Mouse (Mus musculus) embryonic facial prominence, embryonic 10.5 days (tissue): ENCODE measurements around the gene Copg2. TPM values are rescaled to one million over a fixed set of nuclear protein-coding genes. Genes with fewer than 3 reads are reported as not detected.
A peak's percentile ranks its signal among the peaks of the same experiment; 100 is the strongest.

Source experiments
- DNase-seq: peaks from one replicate; pipeline ENCODE4 v3.0.0-alpha.2; 2017; ENCODE audit warnings: low spot score
- H3K27ac ChIP-seq: fragments of 300-500 bp; sonication (generic); replicated peaks from 2 replicates; pipeline ENCODE4 v1.5.1; 2016; ENCODE audit warnings: mild to moderate bottlenecking
- H3K27me3 ChIP-seq: fragments of 300-500 bp; sonication (generic); replicated peaks from 2 replicates; pipeline ENCODE4 v1.6.1; 2016; ENCODE audit warnings: low read depth, mild to moderate bottlenecking; ENCODE audit not compliant: poor library complexity, severe bottlenecking
- H3K36me3 ChIP-seq: fragments of 300-500 bp; sonication (generic); replicated peaks from 2 replicates; pipeline ENCODE4 v1.6.1; 2016; ENCODE audit warnings: mild to moderate bottlenecking, moderate library complexity
- H3K4me1 ChIP-seq: fragments of 300-500 bp; sonication (generic); 2 replicates; pipeline ENCODE4 v1.6.1; 2016
- H3K4me3 ChIP-seq: fragments of 300-500 bp; sonication (generic); 2 replicates; pipeline ENCODE4 v1.5.1; 2016; ENCODE audit warnings: mild to moderate bottlenecking, moderate library complexity
- H3K9me3 ChIP-seq: fragments of 300-500 bp; sonication (generic); 2 replicates; pipeline ENCODE4 v1.6.1; 2016; ENCODE audit warnings: mild to moderate bottlenecking
- WGBS: fragments of 180-500 bp; shearing (Covaris S2); methylation state at CpG from one replicate; pipeline ENCODE4 v1.1.7; 2016; 5-methylcytosine and 5-hydroxymethylcytosine counted together
- polyA plus RNA-seq: library from polyadenylated mRNA; unstranded; fragments of >200 nt; fragmentation: Nextera tagmentation; extraction: Ambion mirVana; gene quantifications from 2 replicates; pipeline ENCODE4 v1.2.1, GENCODE M21; 2016

Gene Copg2
- 28.9 and 31.5 TPM in 2 replicates for polyA plus RNA-seq

DNA sequence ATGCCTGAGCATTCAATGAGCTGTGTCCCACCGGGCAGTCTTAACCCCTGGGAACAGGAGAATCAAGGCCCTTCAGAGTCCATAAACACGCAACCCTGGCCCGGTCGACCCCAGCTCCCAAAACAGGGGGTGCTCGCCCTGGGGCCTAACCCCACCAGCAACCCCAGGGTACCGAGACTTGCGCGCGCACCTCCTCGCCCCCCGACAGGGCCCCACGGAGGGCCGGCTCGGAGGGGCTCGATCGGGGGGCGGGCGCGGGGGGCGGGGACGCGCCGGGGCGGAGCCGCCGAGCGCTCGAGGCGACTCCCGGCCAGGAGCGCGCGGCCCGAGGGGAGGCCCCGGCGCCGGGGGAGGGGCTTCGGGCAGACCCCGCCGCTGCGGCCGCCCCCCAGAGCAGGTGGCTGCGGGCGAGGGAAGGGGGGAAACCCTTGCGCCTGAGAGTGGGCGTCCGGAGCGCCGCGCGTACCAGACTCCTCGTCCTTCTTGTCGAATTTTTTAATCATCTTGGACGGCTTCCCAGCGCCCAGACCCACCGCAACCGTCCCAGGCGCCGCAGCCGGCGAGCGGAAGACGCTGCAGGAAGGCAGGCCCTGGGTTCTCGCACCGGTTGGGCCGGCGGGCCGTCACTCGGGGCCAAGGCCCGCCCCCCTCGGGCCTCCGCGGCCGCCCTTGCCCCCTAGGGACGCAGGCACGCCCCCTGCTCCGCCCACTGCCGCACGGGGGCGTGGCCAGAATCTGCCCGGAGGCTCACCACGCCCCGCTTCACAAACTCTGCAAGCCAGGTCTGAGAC, at the start of gene Copg2:
Copg2 (minus strand) TSS at position 600 of the 791 bp plus-strand sequence.
- H3K27me3 ChIP-seq: no peaks in the 10 kb centered on the region
- H3K4me3 ChIP-seq: peak within 1 kb of the TSS; percentile 79
- H3K9me3 ChIP-seq: no peaks in the 10 kb centered on the region
- peak; percentile 97 for DNase-seq
- under 1% methylated on average over 83 of the region's 83 CpGs for WGBS
- H3K36me3 ChIP-seq: peaks cover 4% of the 10 kb centered on the region; the same call in 1 of the 2 replicates
- peaks cover 18% of the 10 kb centered on the region for H3K4me1 ChIP-seq
- peak within 1 kb of the TSS; percentile 96 for H3K27ac ChIP-seq

DNA sequence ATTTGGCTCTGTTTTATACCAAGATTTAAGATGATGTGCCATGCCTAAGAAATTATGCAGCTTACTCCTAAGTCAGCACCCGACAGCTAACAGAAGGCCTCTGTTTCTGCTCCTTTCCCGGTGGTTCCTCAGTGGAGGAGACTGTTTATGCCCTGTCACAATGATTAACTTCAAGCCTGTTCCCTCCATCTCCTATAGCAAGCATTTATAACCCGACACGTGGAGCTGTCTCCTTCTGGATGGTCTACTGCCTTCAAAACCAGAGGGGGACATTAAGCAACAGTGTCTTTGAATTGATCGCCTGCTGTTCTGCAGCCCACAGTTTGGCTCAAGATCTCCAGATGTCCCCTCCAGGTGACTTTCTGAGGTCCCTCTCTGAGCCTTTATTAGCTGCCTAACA, 42.7 kb upstream of the Copg2 start:
- DNase-seq: no peak
- no peaks in the 10 kb centered on the region for H3K4me1 ChIP-seq
- no peak overlapping the region for H3K27ac ChIP-seq
- H3K27me3 ChIP-seq: no peaks in the 10 kb centered on the region
- no peaks in the 10 kb centered on the region for H3K9me3 ChIP-seq
- H3K4me3 ChIP-seq: no peak overlapping the region
- 75% methylated on average over 5 of the region's 5 CpGs for WGBS
- no peaks in the 10 kb centered on the region for H3K36me3 ChIP-seq

DNA sequence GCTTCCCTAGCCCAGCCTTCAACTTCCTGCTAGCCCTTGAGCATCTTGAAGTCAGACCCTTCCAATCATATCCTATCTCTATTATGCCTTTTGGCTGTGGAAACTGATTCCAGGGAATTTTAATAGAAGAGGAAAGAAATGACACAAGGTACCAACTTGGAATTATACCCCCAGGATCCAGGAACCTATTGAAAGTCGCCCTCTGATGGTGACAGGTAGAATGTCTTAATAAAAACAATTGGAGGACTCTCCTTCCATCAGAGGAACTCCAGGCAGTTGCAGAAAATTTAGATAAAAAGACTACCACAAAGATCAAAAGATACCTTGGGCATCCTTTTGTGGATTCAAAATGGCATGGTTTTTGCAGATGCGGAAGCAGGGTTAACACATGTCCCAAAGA, 26.2 kb upstream of the Copg2 start:
- H3K9me3 ChIP-seq: no peaks in the 10 kb centered on the region
- H3K36me3 ChIP-seq: no peaks in the 10 kb centered on the region
- H3K4me3 ChIP-seq: no peak overlapping the region
- 44% methylated on average over 2 of the region's 2 CpGs for WGBS
- no peak overlapping the region for H3K27ac ChIP-seq
- DNase-seq: no peak
- peaks cover 10% of the 10 kb centered on the region for H3K4me1 ChIP-seq
- H3K27me3 ChIP-seq: no peaks in the 10 kb centered on the region

DNA sequence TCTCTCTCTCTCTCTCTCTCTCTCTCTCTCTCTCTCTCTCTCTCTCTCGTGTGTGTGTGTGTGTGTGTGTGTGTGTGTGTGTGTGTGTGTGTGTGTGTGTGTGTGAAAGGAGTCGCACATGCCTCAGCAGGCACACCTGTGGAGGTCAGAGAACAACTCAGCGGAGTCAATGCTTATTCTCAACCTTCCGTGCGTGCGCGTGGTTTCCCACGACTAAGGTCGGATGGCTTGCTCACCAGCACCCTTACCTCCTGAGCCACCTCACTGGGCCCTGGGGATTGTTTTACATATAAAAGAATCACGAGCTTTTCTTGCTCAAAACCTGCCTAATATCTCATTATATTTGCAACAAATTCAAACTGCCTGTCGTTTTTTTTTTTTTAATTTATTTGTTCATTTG, 25.2 kb upstream of the Copg2 start:
- 68% methylated on average over 11 of the region's 11 CpGs for WGBS
- Histone ChIP-seq H3K4me1 (peaks cover 10% of the 10 kb centered on the region), H3K9me3 (no peaks in the 10 kb centered on the region), H3K4me3 (no peak overlapping the region), H3K36me3 (no peaks in the 10 kb centered on the region), H3K27ac (no peak overlapping the region), H3K27me3 (no peaks in the 10 kb centered on the region)
- DNase-seq: no peak

DNA sequence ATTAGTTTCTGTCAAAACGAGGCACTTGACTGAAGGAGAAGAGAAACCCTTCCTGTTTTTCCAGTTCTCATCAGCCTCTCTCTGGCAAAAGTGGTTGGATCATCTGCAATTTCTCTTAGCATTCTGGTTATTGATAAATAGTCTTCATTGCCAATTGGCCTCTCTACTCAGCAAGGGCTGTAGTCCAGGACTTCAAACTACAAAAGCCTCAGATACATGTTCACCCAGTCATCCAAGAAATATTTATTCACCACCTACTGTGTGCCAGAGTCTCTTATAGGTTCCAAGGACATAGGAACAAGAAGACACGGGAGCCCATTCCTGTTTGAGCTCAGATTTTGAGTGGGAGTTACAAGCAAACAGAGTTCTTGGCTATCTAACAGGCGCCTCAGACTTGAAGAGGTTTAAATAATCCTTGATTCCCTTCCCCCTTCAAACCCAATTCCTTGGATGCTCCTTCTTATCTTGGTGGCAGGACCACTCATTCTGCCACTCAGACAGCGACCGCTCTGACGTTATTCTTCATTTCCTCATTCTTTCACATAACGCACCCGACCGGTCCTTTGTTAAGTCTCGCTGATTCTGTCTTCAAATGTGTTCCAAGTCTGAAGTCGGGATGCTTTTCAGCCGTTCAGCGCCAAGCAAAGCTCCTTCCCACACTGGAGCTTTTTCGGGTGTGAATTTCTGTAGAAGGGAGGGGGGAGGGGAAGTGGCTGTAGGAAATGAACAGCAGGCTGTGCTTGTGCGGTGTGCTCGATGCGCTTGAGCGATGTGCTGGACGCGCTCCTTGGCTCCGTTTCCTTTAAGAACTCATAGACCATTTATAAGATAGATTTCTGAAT, 24.5 kb upstream of the Copg2 start:
- Histone ChIP-seq H3K4me3 (peak overlapping the region; percentile 28; the same call in 1 of the 2 replicates), H3K27me3 (no peaks in the 10 kb centered on the region), H3K4me1 (peaks cover 10% of the 10 kb centered on the region), H3K36me3 (no peaks in the 10 kb centered on the region), H3K27ac (peak overlapping the region; percentile 40), H3K9me3 (no peaks in the 10 kb centered on the region)
- 62% methylated on average over 21 of the region's 21 CpGs for WGBS
- DNase-seq: peak; percentile 17

DNA sequence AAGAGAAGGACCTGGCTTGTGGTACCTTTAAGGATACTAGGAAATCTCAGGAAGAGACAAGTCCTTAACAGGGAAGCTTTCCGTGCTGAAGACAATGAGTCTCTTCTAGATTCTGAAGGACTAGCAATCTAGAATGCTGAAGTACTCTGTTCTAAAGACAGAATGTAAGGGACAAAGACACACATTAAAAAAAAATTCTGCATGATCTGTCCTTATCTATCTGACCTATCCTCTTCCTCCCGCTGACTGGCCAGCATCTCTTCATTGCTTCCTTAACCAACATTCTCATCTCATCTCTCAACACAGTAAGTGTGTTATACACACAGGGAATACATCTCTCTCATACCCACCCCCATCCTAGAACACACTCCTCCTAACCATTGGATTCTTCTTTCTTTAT, 18.9 kb upstream of the Copg2 start, which contains the start of gene Tsga13:
Tsga13 (minus strand) TSS at position 101 of the 400 bp plus-strand sequence.
- no peaks in the 10 kb centered on the region for H3K9me3 ChIP-seq
- DNase-seq: no peak
- H3K27ac ChIP-seq: no peak within 1 kb of the TSS
- no peak within 1 kb of the TSS for H3K4me3 ChIP-seq
- no peaks in the 10 kb centered on the region for H3K36me3 ChIP-seq
- H3K4me1 ChIP-seq: 0 out of 2 replicates have a peak, but pooled peaks cover 2% of the 10 kb centered on the region
- no peaks in the 10 kb centered on the region for H3K27me3 ChIP-seq
- WGBS: 85% methylated on average over 2 of the region's 2 CpGs

DNA sequence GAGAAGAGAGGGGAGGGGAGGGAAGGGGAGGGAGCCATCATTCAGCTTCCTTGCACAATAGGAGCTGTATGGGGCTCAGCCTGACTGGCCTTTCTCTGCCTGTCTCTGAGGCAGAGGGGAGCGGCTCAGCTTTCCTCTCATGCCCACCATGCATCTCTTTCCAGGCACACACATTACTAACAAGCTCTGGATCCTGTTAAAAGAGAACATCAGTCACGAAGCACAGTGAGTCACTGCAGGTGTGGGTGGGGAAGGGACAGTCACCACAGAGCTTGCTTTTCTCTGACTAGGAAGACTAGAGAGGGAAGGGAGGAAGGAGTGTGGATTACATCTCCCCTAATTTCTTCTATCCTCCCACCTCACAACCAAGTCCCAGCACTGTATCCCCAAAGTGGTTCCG, 11.4 kb upstream of the Copg2 start:
- DNase-seq: no peak
- no peaks in the 10 kb centered on the region for H3K27me3 ChIP-seq
- H3K4me3 ChIP-seq: no peak overlapping the region
- peak overlapping the region; percentile 16 for H3K27ac ChIP-seq
- H3K9me3 ChIP-seq: no peaks in the 10 kb centered on the region
- peaks cover 5% of the 10 kb centered on the region; the same call in 1 of the 2 replicates for H3K4me1 ChIP-seq
- no peaks in the 10 kb centered on the region for H3K36me3 ChIP-seq
- 53% methylated on average over 3 of the region's 3 CpGs for WGBS

DNA sequence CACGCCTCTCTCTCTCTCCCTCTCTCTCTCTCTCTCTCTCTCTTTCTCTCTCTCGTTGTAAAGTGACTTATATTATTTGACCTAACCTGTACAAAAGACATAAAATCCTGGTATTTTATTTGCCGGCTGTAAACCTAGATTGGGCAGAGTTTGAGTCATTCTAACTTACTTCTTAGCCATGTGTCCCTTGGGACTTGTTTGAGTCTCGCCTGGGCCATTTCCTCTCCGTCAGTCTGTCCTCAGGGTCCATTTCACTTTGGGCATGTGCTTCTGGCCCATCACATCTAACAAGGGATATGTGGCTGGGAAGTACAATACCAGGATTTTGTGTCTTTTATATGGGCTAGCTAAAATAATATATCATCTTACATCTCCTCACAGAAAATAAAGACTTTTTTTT, 8.3 kb upstream of the Copg2 start:
- WGBS: 67% methylated on average over 5 of the region's 5 CpGs
- Histone ChIP-seq H3K36me3 (no peaks in the 10 kb centered on the region), H3K27ac (no peak overlapping the region), H3K27me3 (no peaks in the 10 kb centered on the region), H3K9me3 (no peaks in the 10 kb centered on the region), H3K4me3 (no peak overlapping the region), H3K4me1 (peaks cover 5% of the 10 kb centered on the region; the same call in 1 of the 2 replicates)
- no peak for DNase-seq

DNA sequence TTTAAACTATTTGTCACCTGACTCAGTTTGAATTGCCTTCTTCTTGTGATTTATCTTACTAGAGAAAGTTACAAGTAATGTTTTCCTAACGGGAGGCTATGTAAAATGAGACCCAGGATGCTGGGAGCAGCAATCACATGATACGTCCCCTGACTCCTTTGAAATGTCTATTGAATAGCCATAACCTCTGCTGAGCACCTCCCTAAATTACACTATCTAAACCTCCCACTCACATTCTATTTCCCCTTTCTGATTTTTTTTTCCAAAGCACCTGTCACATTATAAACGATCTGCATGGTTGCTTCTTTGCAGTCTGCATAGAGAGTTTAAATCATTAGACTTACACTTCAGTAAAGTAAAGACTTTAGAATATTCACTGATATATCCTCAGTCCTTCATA, 7.4 kb upstream of the Copg2 start:
- H3K27me3 ChIP-seq: no peaks in the 10 kb centered on the region
- peaks cover 5% of the 10 kb centered on the region; the same call in 1 of the 2 replicates for H3K4me1 ChIP-seq
- no peaks in the 10 kb centered on the region for H3K9me3 ChIP-seq
- H3K27ac ChIP-seq: no peak overlapping the region
- H3K4me3 ChIP-seq: no peak overlapping the region
- 61% methylated on average over 3 of the region's 3 CpGs for WGBS
- DNase-seq: no peak
- H3K36me3 ChIP-seq: no peaks in the 10 kb centered on the region

DNA sequence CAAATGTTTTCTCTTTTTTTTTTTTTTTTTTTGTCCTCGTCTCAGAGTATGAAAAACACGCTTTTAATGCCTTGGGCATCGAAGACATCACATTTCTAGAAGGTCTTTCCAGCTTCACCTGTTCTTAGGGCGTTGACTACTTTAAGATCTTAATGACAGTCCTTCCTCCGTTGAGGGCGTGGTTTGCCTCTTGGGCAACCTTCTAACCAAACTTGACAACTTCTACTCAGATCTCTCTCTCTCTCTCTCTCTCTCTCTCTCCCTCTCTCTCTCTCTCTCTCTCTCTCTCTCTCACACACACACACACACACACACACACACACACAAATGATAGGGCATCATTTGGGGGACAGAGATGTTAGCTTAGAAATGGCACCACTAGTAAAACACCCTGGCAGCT, 926 bp upstream of the Copg2 start:
- Histone ChIP-seq H3K4me3 (no peak overlapping the region), H3K27me3 (no peaks in the 10 kb centered on the region), H3K36me3 (no peaks in the 10 kb centered on the region), H3K9me3 (no peaks in the 10 kb centered on the region), H3K27ac (no peak overlapping the region), H3K4me1 (peaks cover 18% of the 10 kb centered on the region)
- DNase-seq: no peak
- 68% methylated on average over 6 of the region's 6 CpGs for WGBS

DNA sequence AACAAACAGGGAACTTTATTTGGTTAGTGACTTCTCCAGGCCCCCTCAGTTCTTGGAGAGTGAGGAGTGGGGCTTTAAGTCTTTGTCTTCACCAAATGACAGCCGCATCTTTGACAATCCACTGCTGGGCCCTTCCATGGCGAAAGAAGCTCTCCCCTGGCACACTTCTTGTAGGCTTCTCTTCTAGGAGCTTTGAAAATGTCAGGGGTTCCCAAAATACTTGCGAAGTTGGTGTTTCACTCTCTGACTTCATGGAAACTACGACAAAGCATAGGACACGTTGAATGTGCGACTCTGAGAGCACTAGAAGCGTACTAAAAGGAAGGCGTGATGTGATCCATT, 363 bp upstream of the Copg2 start:
- H3K27ac ChIP-seq: peak overlapping the region; percentile 96
- H3K9me3 ChIP-seq: no peaks in the 10 kb centered on the region
- H3K4me3 ChIP-seq: peak overlapping the region; percentile 79
- H3K4me1 ChIP-seq: peaks cover 18% of the 10 kb centered on the region
- H3K27me3 ChIP-seq: no peaks in the 10 kb centered on the region
- no peak for DNase-seq
- 18% methylated on average over 8 of the region's 8 CpGs for WGBS
- H3K36me3 ChIP-seq: peaks cover 4% of the 10 kb centered on the region; the same call in 1 of the 2 replicates

DNA sequence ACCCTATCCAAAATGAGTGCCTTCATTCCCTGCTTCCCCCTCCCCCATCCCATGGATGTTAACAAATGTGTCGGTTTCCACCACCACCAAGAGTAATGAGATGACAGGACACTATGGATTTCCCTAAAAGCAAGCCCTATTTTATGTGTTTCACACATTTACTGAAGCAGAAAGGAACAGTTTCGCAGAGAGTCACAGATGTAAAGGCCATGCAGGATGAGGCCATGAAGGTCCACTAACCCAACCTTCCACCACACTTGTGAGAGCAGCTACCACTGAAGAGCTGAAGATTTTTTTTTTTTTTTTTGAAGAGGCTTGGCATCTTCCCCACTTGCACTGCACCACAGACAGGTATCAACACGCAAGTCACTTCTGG, 787 bp downstream of the Copg2 start:
- 20% methylated on average over 3 of the region's 3 CpGs for WGBS
- DNase-seq: no peak
- H3K4me3 ChIP-seq: peak overlapping the region; percentile 79
- peaks cover 18% of the 10 kb centered on the region for H3K4me1 ChIP-seq
- no peaks in the 10 kb centered on the region for H3K27me3 ChIP-seq
- H3K36me3 ChIP-seq: peaks cover 4% of the 10 kb centered on the region; the same call in 1 of the 2 replicates
- no peaks in the 10 kb centered on the region for H3K9me3 ChIP-seq
- peak overlapping the region; percentile 96 for H3K27ac ChIP-seq
